9 mouse cellular contexts compared by ENCODE assay signal in the genomic region with DNA sequence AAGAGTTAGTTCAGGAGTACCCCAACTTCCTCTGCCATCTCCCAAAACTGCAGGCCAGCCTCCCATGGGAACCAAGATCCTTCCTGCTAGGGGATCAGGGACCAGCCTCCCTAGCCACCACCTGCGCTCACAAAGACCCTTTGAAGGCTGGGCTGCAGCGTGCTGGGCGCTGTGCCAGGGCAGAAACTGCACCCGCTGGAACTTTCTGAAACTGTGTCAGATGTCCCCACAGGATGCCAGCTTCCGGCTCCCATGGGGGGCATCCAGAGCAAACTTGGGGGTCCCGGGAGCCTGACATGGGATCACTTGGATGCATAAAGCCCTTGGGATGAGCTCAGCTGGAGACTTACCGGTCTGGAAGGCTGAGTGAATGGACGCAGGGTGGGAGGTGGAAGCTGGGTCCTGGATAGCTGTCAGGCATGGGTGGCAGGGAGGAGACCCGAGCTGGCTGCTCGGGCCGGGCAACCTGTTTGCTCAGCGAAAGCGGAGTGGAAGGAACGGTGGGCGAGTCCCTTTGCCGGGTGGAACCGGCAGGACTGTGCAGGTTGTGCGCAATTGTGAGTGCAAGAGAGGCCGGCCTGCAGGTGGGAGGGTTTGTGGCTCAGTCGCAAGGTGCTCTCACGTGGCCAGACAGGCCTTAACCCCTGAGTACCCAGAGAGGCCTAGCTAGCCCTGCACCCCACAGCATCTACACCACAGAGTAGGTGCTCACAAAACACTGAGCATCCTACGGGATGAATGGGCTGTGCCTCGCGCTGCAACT. TPM values are rescaled to one million over a fixed set of nuclear protein-coding genes. Genes with fewer than 3 reads are reported as not detected.
DNase-seq lines count a peak whose midpoint lies in the region; ATAC-seq and TF ChIP-seq lines count a peak whose summit lies in the region.
"Had no signal": no experiment of that assay in that cellular context is flagged by ENCODE, and none has a peak within 500 bp of the region (broad histone marks: within the 10 kb centered on the region; RNA-seq: fewer than 3 reads in every experiment).

No protein-coding gene starts in this region.

- no peaks in the 10 kb centered on the region for H3K9me3 ChIP-seq in ES-E14 (ENCODE audit: control insufficient read depth, insufficient read depth, low read depth, low read length)
- no peaks in the 10 kb centered on the region for H3K9me3 ChIP-seq in kidney, embryonic 14.5 days (ENCODE audit: control insufficient read depth, low read length)

- H3K27me3 ChIP-seq in kidney, embryonic 14.5 days (ENCODE audit: control insufficient read depth, insufficient read depth, low read length), result peaks cover 16% of the 10 kb centered on the region

- H3K9ac ChIP-seq in ES-E14 (ENCODE audit: insufficient read depth, low read depth, low read length, poor library complexity, severe bottlenecking), result 0 out of 2 replicates have a peak overlapping the region, but pooled peaks have one; percentile 12
- H3K9ac ChIP-seq in kidney, embryonic 14.5 days (ENCODE audit: low read depth, low read length), result peak overlapping the region; percentile 28; the same call in 1 of the 2 replicates
- H3K9ac ChIP-seq: liver, embryonic 14.5 days had no signal

- WGBS in kidney, embryonic 14.5 days, result 17% methylated on average over 24 of the region's 24 CpGs

- H3K27ac ChIP-seq in ES-E14 (ENCODE audit: insufficient read depth, low read depth, low read length, poor library complexity, severe bottlenecking), result no peak overlapping the region
- H3K27ac ChIP-seq in kidney, embryonic 14.5 days (ENCODE audit: low read depth, low read length), result peak overlapping the region; percentile 30; the same call in 1 of the 2 replicates
- H3K27ac ChIP-seq: liver, embryonic 14.5 days had no signal

- DNase-seq in CD4-positive helper T cell, adult 2 months (ENCODE audit: low read depth, low spot score), result peak; percentile 59
- no peak for DNase-seq in ES-E14 (ENCODE audit: low read depth, low spot score)
- DNase-seq in lung, postnatal 4 days, result peak; percentile 53 to 75
- no peak for DNase-seq in adrenal gland, postnatal 25 days
- DNase-seq in spleen, postnatal 10 days (ENCODE audit: low spot score in 2 of 2), result no peak
- DNase-seq in T-cell, adult 2 months (ENCODE audit: low spot score), result no peak

- peak overlapping the region; percentile 36 for H3K4me2 ChIP-seq in kidney, embryonic 14.5 days (replicated peaks; ENCODE audit: low read depth, low read length)

- H3K4me3 ChIP-seq in ES-E14 (ENCODE audit: insufficient read depth in 1 of 2, low read depth in 1 of 2, low read length in 2 of 2, poor library complexity in 1 of 2, severe bottlenecking in 1 of 2), result peak overlapping the region; percentile 40 to 45; a peak in 3 of 4 replicates
- peak overlapping the region; percentile 29 for H3K4me3 ChIP-seq in kidney, embryonic 14.5 days (ENCODE audit: low read length)

- in situ Hi-C loops in ES-E14 (cut with MboI; ENCODE audit: low sequenced_read_pairs in 2 of 2, unreplicated experiment in 2 of 2), result no loop called here

- H3K36me3 ChIP-seq in ES-E14 (ENCODE audit: control insufficient read depth, insufficient read depth, low read length, poor library complexity, severe bottlenecking), result peaks cover 5% of the 10 kb centered on the region; the same call in 1 of the 2 replicates
- no peaks in the 10 kb centered on the region for H3K36me3 ChIP-seq in kidney, embryonic 14.5 days (ENCODE audit: control insufficient read depth, insufficient read depth, low read length)

- ATAC-seq in kidney, embryonic 14.5 days (ENCODE audit: low FRiP score, low TSS enrichment), result no peak
- no peak for ATAC-seq in inflammation-experienced regulatory T-cells, adult 6 months

- H3K4me1 ChIP-seq in ES-E14 (ENCODE audit: control insufficient read depth in 2 of 2, insufficient read depth in 2 of 2, low read length in 2 of 2, poor library complexity in 1 of 2), result peaks cover 4 to 32% of the 10 kb centered on the region in 2 experiments
- H3K4me1 ChIP-seq in kidney, embryonic 14.5 days (ENCODE audit: control insufficient read depth, insufficient read depth, low read length), result peaks cover 24% of the 10 kb centered on the region

TF ChIP-seq in ES-E14, 5 proteins besides CTCF, POLR2A, EP300 and RAD21:
- TF ChIP-seq HCFC1 (IDR thresholded peaks at IDR 0.05; ENCODE audit: borderline replicate concordance, insufficient read depth, low read length), result no peak
- no peak for TF ChIP-seq MAFK (IDR thresholded peaks at IDR 0.05; ENCODE audit: insufficient read depth, low read depth, low read length)
- TF ChIP-seq CHD2 (IDR thresholded peaks at IDR 0.05; ENCODE audit: low read depth, low read length), result no peak
- TF ChIP-seq ZC3H11A (IDR thresholded peaks at IDR 0.05; ENCODE audit: borderline replicate concordance, low read depth, low read length), result no peak
- no peak for TF ChIP-seq ZNF384 (IDR thresholded peaks at IDR 0.05; ENCODE audit: low read depth, low read length)
TF ChIP-seq in ES-E14: peak in this region for 0.

RNA-seq across cellular contexts. Expression of gene Tjp3, which starts 0.5 kb away (rescaled TPM):
- total RNA-seq in ES-E14 (2012; rRNA removed), result 5.2 and 15.2 TPM in 2 replicates
- polyA plus RNA-seq in kidney, embryonic 14.5 days (2014; fragmentation: Nextera tagmentation; extraction: Ambion mirVana), result 7.6 and 11.6 TPM in 2 replicates
- 0.18 TPM in 1 of 2 replicates, not detected in the other for total RNA-seq in adrenal gland, postnatal 25 days (2021)
- 1 to 10 TPM; 1.7 to 3.2 (median 1.9) TPM for polyA plus RNA-seq in inflammation-experienced regulatory T-cells, adult 6 months (2017; shearing (Covaris generic))

RNA-seq across cellular contexts. Expression of gene Pip5k1c, which starts 1.9 kb away (rescaled TPM):
- 27.3 and 34.6 TPM in 2 replicates for total RNA-seq in ES-E14 (2012; rRNA removed)
- polyA plus RNA-seq in kidney, embryonic 14.5 days (2014; fragmentation: Nextera tagmentation; extraction: Ambion mirVana), result 25.4 and 60.7 TPM in 2 replicates
- total RNA-seq in adrenal gland, postnatal 25 days (2021), result 44.6 and 51.8 TPM in 2 replicates
- 10 to 100 TPM; 10.7 to 15.9 (median 14.4) TPM for polyA plus RNA-seq in inflammation-experienced regulatory T-cells, adult 6 months (2017; shearing (Covaris generic))

RNA-seq across cellular contexts. Expression of gene Apba3, which starts 24.1 kb away (rescaled TPM):
- 72.3 and 90.2 TPM in 2 replicates for total RNA-seq in ES-E14 (2012; rRNA removed)
- 51.4 and 52.7 TPM in 2 replicates for polyA plus RNA-seq in kidney, embryonic 14.5 days (2014; fragmentation: Nextera tagmentation; extraction: Ambion mirVana)
- 70.4 and 110 TPM in 2 replicates for total RNA-seq in adrenal gland, postnatal 25 days (2021)
- 10 to 100 TPM in 2 of 3 experiments, 1 to 10 TPM in 1; 9.9 to 12.4 (median 12.3) TPM for polyA plus RNA-seq in inflammation-experienced regulatory T-cells, adult 6 months (2017; shearing (Covaris generic))

RNA-seq across cellular contexts. Expression of gene Mrpl54, which starts 24.1 kb away (rescaled TPM):
- total RNA-seq in ES-E14 (2012; rRNA removed), result 114 and 138 TPM in 2 replicates
- polyA plus RNA-seq in kidney, embryonic 14.5 days (2014; fragmentation: Nextera tagmentation; extraction: Ambion mirVana), result 240 and 276 TPM in 2 replicates
- total RNA-seq in adrenal gland, postnatal 25 days (2021), result 116 and 128 TPM in 2 replicates
- 100 to 1,000 TPM; 111 to 148 (median 127) TPM for polyA plus RNA-seq in inflammation-experienced regulatory T-cells, adult 6 months (2017; shearing (Covaris generic))

RNA-seq across cellular contexts. Expression of gene Cactin, which starts 30.0 kb away (rescaled TPM):
- total RNA-seq in ES-E14 (2012; rRNA removed), result 53.1 and 54.9 TPM in 2 replicates
- 21.4 and 29.6 TPM in 2 replicates for polyA plus RNA-seq in kidney, embryonic 14.5 days (2014; fragmentation: Nextera tagmentation; extraction: Ambion mirVana)
- 44.0 and 45.7 TPM in 2 replicates for total RNA-seq in adrenal gland, postnatal 25 days (2021)
- polyA plus RNA-seq in inflammation-experienced regulatory T-cells, adult 6 months (2017; shearing (Covaris generic)), result 1 to 10 TPM; 2.9 to 6.5 (median 4.1) TPM

Comparison
In these comparisons a context has a peak if more than half of its experiments do, and no peak if none do; other contexts are left out.
1. DNase-seq: peak in CD4-positive helper T cell, adult 2 months (single experiment) and lung, postnatal 4 days (2 of 2); none in ES-E14 (single experiment), adrenal gland, postnatal 25 days (single experiment), spleen, postnatal 10 days (0 of 2) and T-cell, adult 2 months (single experiment).